19 mouse cellular contexts compared by ENCODE assay signal in the genomic region with DNA sequence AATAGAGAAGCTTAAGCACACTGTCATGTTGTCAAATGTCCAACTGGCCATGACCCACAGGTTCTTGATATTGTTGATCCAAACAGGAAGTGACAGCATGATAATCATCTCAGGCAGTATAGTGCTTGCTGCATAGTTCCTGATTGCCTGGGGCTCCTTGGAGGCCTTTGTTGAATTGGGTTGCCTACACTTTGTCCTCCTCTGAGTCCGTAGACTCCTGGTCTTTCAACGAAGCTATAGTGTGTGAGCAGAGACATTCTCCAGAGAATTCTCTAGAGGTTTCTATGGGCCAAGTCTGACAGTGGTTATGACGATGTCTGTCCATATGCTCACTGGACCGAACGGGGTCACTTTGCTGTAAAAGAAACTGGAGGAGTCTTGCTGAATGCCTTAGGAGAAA. TPM values are rescaled to one million over a fixed set of nuclear protein-coding genes. Genes with fewer than 3 reads are reported as not detected.
DNase-seq lines count a peak whose midpoint lies in the region; ATAC-seq lines count a peak whose summit lies in the region.
"Had no signal": no experiment of that assay in that cellular context is flagged by ENCODE, and none has a peak within 500 bp of the region (broad histone marks: within the 10 kb centered on the region; RNA-seq: fewer than 3 reads in every experiment).

No protein-coding gene starts in this region.

- no peak for ATAC-seq in granulocyte monocyte progenitor cell, adult 5-6 weeks (replicated peaks; ENCODE audit: poor library complexity, severe bottlenecking)
- ATAC-seq: activated CD4-positive, CD25-positive, alpha-beta regulatory T cell, adult 4 months; CD4-positive, CD25-positive, alpha-beta regulatory T cell, adult 4 months; Patski had no signal

- DNase-seq in retina, embryonic 14.5 days (ENCODE audit: low spot score), result peak; percentile 74
- DNase-seq in retina, postnatal 1 day, result peak; percentile 66
- DNase-seq in heart, adult 9 months (ENCODE audit: low spot score in 2 of 2), result no peak
- DNase-seq: adrenal gland, adult 2 months; adrenal gland, adult 8-10 months; adrenal gland, postnatal 10 days; adrenal gland, postnatal 14 days; adrenal gland, postnatal 25 days; adrenal gland, postnatal 36 days; B cell, adult 2 months; cerebellum, adult 11 months; cerebellum, adult 11-12 months; cerebellum, adult 18-20 months had no signal

RNA-seq across cellular contexts. Expression of a gene that starts 5.8 kb away (rescaled TPM):
- total RNA-seq in granulocyte monocyte progenitor cell, adult 5-6 weeks (2014; fragmentation: Nextera tagmentation), result not detected in 2 replicates
- not detected in 2 replicates for total RNA-seq in granulocyte monocyte progenitor cell, adult 5-6 weeks (2017)
- total RNA-seq: CH12.LX, MEL had no signal

Comparison
In these comparisons a context has a peak if more than half of its experiments do, and no peak if none do; other contexts are left out.
1. DNase-seq: peak in retina, embryonic 14.5 days (single experiment) and retina, postnatal 1 day (single experiment); none in heart, adult 9 months (0 of 2).